Mouse (Mus musculus): ENCODE data around the gene Kcnj6. TPM values are rescaled to one million over a fixed set of nuclear protein-coding genes. Genes with fewer than 3 reads are reported as not detected.
"Not testable (repeated sequence)": the region's sequence is repeated elsewhere in the genome, so short reads cannot be mapped to it uniquely, and the experiment has no call there.

The Kcnj6 gene
- total RNA-seq, 2 experiments from 2014 or later, result not detected

DNA sequence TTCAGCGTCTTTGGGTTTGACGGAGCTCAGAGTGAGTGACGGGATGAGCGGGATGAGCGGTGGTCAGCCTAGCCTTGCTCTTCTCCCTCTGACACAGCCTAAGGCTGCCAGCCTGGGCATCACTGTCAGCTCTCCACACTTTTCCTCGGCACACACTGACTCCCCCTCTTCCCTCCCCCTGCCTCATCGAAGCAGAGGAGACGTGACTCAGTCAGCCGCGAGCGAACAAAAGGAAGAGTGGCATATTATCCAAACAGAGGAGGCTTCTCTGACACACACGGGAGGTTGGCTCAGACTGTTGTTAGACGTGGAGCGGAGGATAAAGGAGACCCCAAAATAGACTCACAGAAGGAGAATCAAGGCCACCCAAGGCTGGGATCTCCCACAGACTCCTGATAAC, 147.1 kb downstream of the Kcnj6 start:
- DNase-seq, result no peak

- no peak for DNase-seq
Observed at GRCm38 (mm10) chr16:94845996-94846395, 151.5 kb downstream of the Kcnj6 start.

- no peak for DNase-seq
Observed at GRCm38 (mm10) chr16:94844769-94845168, 152.7 kb downstream of the Kcnj6 start.

DNA sequence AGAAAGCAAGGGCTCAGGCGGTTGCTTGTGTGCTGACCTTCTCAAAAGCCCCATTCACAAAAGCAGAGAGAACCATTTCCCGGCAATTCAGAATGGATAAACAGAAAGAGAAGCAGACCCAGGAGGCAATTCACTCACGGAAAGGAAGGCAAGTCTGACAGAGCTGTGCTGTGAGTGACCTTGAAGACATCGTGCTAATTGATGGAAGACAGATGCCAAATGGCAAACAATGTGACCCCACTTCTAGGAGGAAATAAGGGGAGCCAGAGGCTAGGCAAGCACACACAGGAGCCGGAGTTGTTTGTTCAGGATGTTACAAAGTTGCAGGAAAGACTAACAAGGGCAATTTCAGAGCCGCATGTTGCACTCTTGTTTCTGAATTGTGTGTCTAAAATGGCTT, 158.1 kb downstream of the Kcnj6 start:
- no peak for DNase-seq

DNA sequence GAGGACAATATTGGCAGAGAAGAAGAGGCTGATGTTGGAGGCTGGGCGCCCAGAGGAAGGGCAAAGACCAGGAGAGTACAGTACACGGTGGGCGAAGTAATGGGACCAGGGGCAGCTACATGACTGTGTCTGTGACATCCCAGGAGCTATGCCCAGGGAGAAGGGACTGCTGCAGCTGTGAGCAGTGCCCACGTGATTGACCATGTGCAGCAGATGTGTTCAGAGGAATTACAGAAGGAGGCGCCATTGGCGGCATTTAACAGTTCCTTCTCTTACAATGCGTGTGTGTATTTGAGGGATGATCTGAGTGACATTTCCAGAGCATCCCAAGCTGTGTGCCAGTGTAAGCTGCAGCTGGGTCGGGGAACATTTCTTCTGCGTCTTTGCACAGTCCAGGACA, 159.6 kb downstream of the Kcnj6 start:
- DNase-seq, result no peak

- DNase-seq, result no peak
Observed at GRCm38 (mm10) chr16:94834502-94834901, 163.0 kb downstream of the Kcnj6 start.

DNA sequence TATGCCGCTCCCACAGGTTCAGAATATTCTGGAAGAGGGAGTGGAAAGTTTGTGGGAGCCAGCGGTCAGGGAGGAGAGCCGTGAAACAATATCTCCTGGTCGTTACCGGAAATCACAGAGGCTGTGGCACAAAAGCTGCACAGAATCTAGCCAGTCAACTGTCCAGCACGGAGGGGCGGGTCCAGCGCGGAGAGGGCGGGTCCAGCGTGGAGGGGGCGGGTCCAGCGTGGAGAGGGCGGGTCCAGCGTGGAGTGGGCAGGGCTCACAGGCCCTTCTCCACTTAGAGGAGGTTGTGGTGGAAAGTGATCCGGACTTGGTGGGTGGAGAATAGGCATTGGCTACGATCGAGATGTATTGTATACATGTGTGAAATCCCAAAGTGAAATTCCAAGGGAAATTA, 169.3 kb downstream of the Kcnj6 start:
- DNase-seq, result peak; percentile 7 to 23

DNA sequence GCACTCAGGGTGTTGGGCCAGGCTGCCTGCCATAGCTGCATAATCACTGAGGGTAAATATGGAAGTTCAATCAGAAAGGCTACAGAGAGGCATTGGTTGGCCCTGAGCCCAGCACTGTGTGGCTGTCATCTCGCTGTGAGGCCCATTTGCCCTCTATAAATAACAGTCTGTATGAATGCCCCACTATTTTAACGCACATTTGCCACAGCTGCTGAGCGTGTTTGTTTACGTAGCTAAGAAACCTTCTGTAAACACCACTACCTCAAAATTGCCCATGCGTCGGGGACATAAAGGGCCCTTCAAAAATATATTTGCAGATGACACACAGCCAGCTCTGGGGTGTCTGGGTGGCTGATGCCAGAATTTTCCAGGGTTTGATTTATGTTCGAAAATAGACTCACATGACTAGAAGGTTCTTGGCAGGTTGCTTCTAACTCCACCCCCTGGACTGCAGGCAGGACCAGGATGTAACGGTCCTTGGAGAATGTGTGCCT, 170.4 kb downstream of the Kcnj6 start:
- peak; percentile 78 to 84 for DNase-seq

GRCm38 (mm10) chr16:94825274-94825673, 172.2 kb downstream of the Kcnj6 start:
- no peak for DNase-seq

GRCm38 (mm10) chr16:94822611-94823010, 174.9 kb downstream of the Kcnj6 start:
- peak; percentile 46 to 52 for DNase-seq

DNA sequence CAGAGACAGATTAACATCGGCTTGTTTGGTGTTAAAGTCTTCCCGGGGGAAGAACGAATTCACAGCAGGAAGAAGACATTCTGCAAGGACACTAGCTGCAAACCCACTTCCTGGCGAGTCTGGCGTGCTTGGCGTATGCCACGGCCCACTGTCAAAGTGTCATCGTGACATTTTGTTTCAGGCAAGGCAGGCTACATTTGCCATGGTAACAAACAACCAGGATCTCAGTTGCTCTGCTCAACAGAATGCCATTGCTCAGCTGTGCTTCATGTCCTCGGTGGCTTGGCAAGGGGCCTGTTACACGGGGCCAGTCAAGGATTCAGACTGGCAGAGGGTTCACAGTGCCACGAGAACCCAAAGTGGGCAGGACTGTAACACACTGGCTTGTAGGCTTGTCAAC, 175.9 kb downstream of the Kcnj6 start:
- peak; percentile 12 to 19 for DNase-seq

DNA sequence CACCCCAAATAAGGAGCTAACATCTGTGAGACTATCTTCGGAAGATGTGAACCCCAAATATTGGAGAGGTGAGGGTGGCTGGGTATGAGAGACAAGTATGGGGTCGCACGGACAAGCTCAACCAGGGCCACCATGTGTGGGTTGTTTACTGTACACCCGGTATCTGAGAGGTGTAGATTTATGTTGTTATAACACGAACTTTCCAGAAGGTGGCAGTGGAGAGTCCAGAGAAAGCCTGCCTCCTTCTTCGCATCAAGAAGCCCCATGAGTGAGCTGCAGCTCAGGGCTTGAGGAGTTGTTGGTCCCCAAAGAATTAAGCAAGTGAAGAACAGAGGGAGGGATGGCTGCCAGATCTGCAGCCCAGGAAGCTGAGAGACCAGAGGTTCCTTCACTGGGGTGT, 181.1 kb downstream of the Kcnj6 start:
- DNase-seq, result peak; percentile 7 to 52

DNA sequence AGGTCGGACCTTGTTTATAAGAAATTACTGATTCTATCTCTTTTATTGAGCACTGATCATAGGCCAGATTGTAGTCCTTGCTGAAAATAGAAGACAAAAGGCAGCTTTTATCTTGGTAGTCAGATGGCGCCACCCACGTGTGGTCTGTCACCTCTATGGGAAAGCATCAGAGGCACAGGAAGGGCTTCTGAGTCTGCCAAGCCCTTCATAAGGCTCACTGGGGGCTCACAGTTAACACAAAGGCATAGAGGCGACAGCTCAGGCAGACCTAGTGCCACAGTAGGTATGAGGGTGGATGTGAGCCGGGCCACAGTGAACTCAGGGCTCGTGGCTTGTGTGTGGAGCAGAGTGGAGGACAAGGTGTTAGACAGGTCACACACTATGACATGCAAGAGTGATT, 181.6 kb downstream of the Kcnj6 start:
- no peak for DNase-seq

- DNase-seq, result not testable (repeated sequence)
Observed at GRCm38 (mm10) chr16:94809286-94809685, 188.2 kb downstream of the Kcnj6 start.

DNA sequence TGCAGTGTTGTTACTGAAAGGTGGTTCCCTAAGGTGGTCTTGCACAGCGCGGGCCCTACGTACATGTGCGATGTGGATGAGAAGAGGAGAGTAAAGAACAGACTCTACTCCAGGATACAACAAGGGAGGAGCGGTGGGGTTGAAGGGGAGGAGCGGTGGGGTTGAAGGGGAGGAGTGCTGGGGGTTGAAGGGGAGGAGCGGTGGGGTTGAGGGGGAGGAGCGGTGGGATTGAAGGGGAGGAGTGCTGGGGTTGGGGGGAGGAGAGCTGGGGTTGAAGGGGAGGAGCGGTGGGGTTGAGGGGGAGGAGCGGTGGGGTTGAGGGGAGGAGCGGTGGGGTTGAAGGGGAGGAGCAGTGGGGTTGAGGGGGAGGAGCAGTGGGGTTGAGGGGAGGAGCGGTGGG, 199.3 kb downstream of the Kcnj6 start:
- no peak for DNase-seq

DNA sequence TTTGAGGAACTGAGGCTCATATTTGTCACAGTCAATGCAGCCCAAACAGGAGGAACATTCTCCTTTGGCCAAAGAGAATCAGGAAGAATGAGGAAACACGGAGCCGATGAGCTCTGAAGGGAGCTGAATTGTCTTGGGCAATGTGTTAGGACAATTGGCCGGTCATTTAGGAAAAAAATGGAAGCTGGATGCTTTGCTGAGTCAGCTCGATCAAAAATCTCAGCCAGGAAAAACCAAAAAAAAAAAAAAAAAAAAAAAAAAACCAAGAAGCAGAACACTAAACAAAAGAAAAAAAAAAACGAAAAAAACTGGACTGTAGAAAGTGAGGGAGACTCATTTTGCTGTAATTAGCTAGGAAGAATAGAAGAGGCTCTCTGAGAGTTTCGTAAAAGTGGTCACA, 200.1 kb downstream of the Kcnj6 start:
- no peak for DNase-seq

DNA sequence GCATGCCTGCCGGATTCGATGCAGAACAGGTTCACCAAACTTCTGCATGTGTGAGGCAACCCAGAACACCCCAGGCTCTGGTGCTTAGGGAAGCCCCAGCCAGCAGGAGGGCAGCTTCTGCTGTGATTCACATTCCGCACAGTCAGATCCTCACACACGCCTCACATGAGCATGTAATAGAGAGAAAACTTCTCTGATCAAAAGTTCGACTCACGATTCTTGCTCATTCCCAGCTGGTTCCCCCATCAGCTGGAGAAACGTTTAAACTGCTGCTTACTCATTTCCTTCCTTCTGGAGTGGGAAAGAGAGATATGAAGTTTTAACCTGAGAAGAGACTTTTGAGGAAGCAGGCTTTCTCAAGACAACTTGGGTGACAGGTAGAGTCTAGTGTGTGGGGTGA, 204.5 kb downstream of the Kcnj6 start:
- no peak for DNase-seq

DNA sequence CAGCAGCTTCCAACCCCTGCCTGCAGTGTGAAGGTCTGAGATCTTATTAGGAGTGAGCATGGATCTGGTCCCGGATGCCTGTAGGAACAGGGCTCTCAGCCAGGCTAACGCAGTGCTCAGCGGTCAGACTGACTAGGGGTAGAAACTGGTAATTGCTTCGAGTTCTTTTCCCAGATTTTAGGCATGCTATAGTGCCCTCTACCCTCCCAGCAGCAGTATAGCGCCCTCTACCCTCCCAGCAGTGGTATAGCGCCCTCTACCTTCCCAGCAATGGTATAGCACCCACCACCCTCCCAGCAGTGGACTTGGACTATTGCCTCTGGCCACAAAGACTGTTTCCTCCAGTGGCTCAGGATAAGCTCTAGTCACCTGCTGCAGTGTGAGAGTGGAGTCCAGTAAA, 207.5 kb downstream of the Kcnj6 start:
- DNase-seq, result peak; percentile 8 to 14

DNA sequence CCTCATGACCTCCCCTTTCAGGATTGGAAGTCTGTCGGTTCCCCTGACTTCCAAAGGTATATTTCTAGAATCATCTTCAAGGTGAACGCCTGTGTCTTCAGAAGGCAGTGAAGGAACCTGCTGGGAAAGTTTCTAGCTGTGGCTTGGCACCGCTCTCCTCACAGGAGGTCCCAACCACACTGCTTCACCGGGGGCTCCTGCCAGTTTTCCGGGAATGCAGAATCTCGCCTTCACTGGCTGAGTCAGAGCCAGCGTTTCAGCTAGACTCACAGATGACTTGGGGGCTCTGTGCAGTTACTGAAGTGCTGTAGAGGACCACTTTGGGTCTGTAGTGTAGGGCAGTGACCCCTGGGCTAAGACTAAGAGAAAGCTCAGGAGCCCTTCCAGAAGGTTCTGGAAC, 208.8 kb downstream of the Kcnj6 start:
- no peak for DNase-seq

GRCm38 (mm10) chr16:94788165-94788564, 209.3 kb downstream of the Kcnj6 start:
- peak; percentile 16 to 60 for DNase-seq

GRCm38 (mm10) chr16:94785873-94786272, 211.6 kb downstream of the Kcnj6 start:
- DNase-seq, result no peak

GRCm38 (mm10) chr16:94783696-94784095, 213.8 kb downstream of the Kcnj6 start:
- no peak for DNase-seq

DNA sequence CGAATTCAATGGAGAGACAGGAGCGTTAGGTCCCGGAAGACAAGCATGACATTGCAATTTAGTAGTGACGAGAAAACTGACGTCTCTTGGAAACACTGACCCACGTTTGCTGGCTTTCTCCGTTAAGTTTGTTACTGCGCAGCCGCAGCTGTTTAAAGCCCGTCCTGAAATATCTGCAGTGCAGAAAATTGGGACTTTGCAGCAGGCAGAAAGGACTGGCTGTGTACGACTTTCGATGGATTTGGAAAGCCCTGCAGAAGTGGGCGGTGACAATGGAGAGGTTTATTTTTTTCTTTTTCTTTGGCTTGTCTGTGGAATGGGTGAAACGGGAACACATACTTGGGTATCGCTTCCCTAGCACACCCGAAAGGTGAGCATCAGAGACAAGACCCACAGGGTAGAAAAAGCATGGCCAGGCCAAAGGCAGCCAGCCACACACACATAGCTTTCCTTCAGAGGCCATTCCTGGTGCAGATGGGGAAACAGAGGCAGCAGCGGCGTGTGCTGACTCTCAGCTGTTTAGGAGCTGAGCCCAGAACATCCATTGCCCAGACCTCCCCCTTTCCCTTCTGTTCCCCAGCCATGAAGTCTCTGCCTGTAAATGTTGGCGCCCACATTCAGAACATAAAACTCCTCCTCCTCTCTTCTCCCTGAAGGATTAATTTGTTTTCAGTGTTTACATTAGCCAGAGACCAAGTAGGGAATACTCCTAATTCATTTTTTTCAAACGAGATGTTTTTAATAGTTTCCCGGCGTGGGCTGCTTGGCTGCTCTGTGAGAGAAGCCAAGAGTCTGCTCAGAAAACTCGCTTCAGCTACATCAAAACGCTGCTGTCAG, 215.2 kb downstream of the Kcnj6 start:
- DNase-seq, result no peak

DNA sequence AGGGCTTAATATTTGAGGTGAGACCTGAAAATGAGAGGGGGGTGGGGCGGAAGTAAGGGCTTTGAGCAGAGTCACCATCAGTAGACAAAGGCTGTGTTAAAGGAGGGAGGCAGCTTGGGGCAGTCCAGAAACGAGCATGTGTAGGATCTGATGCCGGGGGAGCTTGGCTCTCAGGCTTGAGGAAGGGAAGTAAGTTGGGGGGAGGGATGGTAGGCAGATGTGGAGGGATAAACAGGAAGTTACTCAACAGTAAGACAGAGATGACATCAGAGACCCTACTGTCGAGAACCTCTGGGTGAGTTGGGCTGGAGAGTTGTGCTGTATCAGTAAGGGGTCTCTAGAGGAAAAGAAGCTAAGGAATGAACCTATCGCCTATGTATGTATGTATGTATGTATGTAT, 223.6 kb downstream of the Kcnj6 start:
- DNase-seq, result no peak
